Mouse (Mus musculus) 416B (cell line): ENCODE measurements around the gene Ubtd2.

ENCODE experiments used
- DNase-seq: peaks from one replicate; pipeline ENCODE4 v3.0.0; 2011; ENCODE audit warnings: low read depth

Ubtd2 gene

DNA sequence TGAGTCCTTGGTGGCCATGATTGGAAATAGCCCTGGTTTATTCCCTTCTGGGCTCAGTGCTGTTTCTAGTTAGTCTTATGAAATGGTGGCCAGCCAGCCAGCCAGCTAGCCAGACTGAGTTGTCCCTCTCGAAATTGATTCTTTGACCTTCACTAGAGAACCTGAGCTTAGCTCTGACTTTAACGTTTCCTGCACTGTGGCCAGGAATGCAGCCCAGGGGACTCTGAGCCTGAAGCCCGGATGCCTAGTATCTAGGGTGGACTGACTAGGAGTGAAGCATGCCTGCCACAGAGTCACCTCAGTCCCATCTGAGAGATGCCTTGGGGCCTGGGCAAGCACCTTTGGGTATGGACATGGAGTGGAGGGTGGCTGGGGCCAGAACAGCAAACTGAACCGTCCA, 109.5 kb downstream of the Ubtd2 start:
- DNase-seq, result no peak

DNA sequence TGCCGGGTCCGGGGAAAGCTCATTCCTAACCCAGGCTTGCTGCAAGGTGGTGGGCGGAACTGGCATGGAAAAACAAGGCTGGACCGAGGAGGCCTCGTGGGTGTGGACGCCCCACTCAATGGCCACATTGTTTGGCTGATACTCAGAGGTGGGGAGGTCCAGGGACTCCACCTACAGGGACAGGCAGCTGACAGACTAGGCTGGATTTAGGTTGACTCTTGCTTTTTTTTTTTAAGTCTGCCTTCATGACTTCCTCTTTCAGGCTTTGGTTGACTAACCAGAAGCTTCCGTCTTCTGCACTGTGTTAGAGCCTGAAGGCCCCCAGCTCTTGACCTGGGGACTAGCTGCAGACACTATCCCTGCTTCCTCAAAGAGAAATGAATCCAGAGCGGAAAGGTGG, 109.9 kb downstream of the Ubtd2 start:
- peak; percentile 96 for DNase-seq

GRCm38 (mm10) chr11:32566184-32566583, 111.0 kb downstream of the Ubtd2 start:
- no peak for DNase-seq
